Mouse (Mus musculus) brain, embryonic 18.5 days (tissue): ENCODE measurements around the gene Adk.

Source experiments
- DNase-seq: peaks from one replicate; pipeline ENCODE4 v3.0.0-alpha.2; 2012; ENCODE audit warnings: low read depth, low spot score

The Adk gene

GRCm38 (mm10) chr14:21152055-21152454 is 99.7 kb downstream of the Adk start:
- no peak for DNase-seq

DNA sequence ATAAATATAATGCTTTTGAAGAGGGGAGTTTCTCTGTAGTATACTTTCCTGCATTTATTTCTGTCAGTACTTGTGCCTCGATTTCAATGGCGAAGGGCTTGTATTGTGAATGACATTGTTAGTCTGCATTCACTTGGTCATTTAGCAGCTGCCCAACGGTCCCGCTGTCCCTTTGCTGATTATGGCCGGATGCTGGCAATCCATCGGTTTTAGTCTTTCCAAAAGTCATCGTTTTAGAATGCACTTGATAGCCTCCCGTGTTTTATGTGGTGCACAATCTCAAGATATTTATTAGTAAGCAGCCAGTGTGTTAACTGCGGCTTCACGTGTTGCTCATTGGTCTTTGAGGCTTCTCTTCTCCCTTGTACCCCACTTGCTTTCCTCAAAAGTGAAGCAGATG is 113.3 kb downstream of the Adk start:
- DNase-seq, result no peak

DNA sequence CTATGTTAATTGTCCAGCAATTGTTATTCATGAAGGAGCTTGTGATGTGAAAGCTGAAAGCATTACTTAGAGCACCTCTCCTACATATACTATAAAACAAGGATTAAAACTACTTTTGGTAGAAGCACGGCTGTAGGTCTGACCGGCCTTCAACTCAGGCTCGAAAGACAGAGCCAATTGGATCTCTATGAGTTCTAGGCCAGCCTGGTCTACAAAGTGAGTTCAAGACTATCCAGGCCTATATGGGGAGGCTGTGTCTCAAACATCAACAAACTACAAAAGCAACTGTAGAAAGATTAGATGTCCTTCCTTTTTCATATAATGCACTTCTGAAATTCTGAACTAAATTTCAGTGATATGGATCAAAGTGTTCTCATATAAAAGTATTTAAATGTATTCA is 113.7 kb downstream of the Adk start:
- DNase-seq, result no peak

DNA sequence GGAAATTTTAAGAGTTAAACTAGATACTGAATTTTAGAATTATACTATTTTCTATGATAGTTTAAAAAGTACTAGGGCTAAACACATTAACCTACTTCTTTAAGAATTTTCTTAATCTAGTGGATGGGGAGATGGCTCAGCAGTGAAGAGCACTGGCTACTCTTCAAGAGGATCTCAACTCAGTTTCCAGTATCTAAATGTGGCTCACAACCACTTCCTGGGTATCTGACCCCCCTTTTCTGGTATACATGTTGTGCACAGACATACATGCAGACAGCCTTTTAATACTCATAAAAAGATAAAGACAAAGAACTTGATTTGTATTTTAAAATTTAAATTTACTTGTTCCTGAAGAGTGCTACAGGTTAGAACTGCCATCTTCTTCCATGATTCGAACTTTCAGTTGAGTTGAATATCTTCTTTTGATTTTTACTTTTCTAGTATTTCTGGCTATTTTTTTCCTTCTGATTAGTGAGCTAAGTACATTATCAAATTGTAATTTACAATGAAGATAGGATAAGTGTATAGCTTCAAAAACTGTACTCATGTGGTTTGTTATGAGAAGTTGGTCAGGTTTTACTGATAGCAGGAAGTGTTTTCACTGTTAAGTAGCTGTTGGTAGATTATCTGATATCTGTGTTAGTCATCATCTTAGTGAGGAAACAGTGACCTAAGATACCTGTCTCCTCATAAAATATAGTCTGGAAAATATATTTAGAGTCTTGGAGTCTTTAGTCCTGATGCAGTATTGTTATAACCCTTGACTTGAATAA is 121.8 kb downstream of the Adk start:
- no peak for DNase-seq

GRCm38 (mm10) chr14:21174804-21175203 is 122.4 kb downstream of the Adk start:
- no peak for DNase-seq

DNA sequence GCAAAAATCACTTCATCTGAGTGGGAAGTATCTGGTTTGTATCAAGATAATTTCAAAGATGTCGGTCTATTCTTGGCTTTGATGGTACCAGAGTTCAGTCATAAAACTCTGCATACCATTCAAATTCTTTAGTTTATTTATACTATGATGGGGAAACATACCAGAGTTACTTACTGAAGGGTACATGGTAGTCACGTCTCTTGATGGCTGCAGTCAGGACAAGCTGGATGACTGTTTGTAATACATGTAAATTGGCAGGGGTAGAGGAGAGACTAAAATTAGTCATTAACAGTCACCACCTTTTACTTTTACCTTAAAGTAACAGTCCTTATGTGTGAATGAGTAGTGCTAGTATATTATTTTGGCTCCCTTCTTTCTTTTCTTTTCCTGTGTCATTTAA is 125.4 kb downstream of the Adk start:
- no peak for DNase-seq

DNA sequence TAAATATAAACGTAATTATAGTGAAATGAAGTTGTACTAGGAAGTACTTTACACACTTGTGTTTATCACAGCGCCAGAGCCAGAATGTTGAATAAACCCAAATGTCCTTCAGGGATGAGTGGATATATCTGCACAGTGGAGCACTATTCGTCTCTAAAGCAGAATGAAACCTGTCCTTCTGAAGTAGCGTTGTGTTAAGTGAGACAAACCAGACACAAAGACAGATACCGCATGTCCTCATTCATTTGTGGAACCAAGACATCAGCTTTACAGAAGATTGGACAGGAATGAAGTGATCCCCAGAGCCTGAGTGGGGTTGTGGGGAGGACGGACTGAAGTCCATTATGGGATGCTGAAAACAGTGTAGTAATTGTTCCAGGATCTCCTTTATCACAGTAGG is 126.0 kb downstream of the Adk start:
- no peak for DNase-seq

- DNase-seq, result no peak
These were observed 128.7 kb downstream of the Adk start for GRCm38 (mm10) chr14:21181053-21181452.

- DNase-seq, result no peak
These were observed 139.6 kb downstream of the Adk start for GRCm38 (mm10) chr14:21191966-21192365.

DNA sequence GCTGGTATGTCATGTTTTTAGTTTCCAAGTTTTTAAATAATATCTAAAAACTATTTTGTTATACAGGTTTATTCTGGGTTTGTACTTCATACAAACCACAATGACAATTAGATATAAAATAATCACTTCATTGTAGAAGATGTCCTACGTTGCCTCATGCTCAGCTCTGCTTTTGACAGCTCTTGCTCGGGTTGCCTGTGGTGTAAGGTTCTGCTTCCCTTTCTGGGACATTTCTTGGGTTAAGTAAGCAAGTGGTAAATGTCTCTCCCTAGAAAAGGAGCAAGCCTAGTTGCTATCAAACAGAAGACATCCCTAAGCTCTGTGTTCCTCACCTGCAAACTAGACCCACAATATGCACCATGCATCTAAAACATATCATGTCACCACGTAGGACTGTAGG is 140.4 kb downstream of the Adk start:
- DNase-seq, result no peak

DNA sequence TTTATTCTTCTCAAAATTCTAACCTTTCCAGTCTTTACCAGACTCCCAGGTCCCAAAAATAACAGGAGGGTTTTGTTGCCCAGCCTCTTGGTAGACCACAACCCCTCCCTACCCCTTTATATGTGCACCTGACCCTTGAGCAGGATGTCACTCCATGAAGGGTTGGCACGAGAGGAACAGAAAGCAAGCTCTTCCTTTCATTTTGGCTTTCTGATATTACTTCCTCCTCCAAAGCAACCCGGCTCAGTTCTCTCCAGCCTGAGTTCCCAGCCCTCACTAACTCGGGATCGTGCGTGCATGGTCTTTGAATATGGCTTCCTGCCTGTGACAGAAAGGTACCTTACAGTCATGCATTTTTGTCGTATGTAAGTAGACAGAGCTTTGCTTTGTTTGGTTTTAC is 142.0 kb downstream of the Adk start:
- DNase-seq, result no peak

GRCm38 (mm10) chr14:21200850-21201249 is 148.5 kb downstream of the Adk start:
- DNase-seq, result no peak

- no peak for DNase-seq
These were observed 154.1 kb downstream of the Adk start for GRCm38 (mm10) chr14:21206472-21206871.

DNA sequence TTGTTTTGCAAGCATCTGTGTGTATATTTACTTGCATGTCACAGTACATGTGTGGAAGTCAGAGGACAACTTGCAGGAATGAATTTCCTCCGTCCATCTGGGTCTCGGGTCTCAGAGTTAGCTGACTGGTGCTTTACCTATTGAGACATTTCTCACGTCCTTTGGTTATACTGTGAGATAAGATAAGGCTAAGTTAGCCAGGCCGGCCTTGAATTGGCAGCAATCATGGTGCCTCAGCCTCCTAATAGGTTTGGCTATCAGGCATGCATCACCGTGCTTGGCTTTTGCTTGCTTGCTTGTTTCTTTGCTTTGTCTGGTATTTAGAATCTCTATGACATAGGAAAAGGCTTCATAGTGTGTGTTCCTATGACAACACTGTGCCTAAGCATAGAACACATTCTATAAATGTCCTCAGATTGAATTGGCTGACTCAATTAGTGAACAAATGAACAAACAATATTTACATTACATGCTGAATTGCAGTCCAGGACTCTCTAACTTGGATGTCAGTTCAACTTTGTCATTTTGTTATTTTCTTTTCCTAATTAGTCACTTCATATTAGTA is 169.3 kb downstream of the Adk start:
- no peak for DNase-seq

- peak; percentile 50 for DNase-seq
These were observed 169.8 kb downstream of the Adk start for GRCm38 (mm10) chr14:21222206-21222605.

DNA sequence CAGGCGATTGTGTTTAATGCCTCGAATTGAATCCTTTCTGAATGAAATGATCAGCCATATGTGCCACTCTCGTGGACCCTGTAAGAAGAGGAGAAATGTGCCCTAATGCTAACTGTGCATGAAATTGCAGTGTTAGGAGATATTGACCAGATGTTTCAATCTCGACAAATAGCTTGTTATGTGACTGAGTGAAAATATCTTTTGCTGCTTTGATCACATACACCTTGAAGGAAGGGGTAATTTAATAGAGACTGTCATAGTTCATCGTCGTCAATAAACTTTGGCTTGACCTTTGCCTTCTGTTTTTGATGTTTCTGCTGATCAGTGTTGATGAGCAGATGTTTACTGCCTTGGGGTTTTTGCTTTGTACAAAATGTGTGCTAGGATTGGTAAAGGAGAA is 171.1 kb downstream of the Adk start:
- DNase-seq, result no peak

DNA sequence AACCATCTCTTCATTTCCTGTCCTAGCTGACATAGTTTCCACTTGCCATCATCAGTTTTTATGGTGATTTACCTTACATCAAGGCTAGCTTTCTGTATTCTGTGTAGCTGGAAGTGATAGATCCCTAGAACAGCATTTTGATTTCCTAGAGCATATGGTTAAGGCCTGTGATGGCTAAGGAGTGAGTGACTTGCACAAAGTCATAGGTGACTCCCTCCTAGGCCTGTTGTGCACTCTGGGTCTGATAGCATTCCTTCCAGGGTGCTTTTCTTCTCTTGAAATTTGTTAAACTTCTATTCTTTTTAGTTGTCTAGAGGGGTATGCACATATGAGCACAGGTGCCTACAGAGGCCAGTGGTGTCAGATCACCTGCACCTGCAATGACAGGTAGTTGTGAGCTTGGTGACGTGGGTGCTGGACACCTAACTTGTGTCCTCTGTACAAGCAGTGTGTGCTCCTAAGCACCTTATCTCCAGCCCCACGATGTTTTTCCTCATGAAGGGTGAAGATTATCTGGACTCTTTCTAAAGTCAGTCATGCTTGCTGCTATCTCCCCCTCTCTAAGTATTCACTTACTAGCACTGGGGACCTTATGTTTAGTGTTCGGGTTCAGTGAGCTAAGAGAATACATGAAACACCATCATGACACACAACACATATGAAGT is 171.7 kb downstream of the Adk start:
- DNase-seq, result no peak

- no peak for DNase-seq
These were observed 184.7 kb downstream of the Adk start for GRCm38 (mm10) chr14:21237051-21237450.

- DNase-seq, result no peak
These were observed 188.7 kb downstream of the Adk start for GRCm38 (mm10) chr14:21241105-21241504.

DNA sequence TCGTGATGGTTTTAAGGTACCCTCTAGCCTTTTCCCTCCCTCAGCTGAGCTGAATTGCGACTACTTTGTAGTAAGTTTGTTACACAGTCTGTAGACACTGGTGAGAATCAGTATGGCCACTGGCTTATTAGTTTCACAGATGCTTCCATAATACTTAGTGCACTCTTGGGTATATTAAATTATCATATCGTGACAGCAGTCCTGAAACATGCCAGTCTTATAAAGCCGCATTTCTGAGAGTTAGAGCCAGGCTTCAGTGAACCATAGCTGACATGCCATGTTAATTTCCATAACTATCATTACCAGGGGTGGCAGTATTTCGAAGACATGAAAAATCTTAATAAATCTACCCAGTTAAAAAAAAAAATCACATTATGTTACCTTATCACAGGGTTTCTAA is 199.0 kb downstream of the Adk start:
- no peak for DNase-seq

DNA sequence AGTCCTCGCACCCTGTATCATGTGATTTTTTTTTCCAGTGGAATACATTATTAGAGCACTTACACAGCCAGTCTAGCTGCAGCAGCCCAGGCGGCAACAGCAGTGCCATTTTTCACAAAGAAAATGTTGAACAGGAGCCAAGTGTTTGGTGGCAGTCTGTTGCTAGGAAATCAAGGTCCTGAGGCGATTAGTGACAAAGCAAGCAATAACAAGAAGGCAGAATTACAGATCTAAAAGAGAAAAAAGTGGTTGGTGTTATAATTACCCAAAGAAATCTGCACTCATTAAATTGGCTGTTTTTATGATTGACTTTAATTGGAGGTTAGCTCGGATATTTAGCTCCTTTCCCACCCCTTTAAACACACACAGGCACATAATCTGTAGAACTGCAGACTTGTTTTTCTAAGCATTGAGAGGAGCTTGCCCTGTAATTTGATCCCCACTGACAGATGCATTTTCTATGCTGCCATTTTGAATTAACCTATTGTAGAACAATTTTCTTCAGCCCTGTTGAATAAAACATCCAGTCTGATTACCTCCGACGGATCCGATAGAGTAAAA is 200.0 kb downstream of the Adk start:
- DNase-seq, result peak; percentile 88

GRCm38 (mm10) chr14:21253321-21253992 is 201.1 kb downstream of the Adk start:
- DNase-seq, result peak; percentile 75
